Mouse (Mus musculus) midbrain, postnatal 0 days (tissue): ENCODE measurements at regions not wholly inside any gene's neighbourhood (a gene's known extent, or its start where the extent isn't known, plus 50 kb on each side); places are given as distances from the start of the nearest gene placed in this dataset.

Experiments used
- ATAC-seq: fragments of 200-750 bp; cut with Nextera tagmentation; 2 replicates; pipeline ENCODE4 v1.8.0; 2017; ENCODE audit warnings: moderate number of reproducible peaks, mild to moderate bottlenecking, moderate TSS enrichment, moderate library complexity; ENCODE audit not compliant: low FRiP score
- DNase-seq: peaks from one replicate; pipeline ENCODE4 v3.0.0-alpha.2; 2015; ENCODE audit warnings: low spot score
- H3K27ac ChIP-seq: fragments of 300-500 bp; sonication (generic); 2 replicates; pipeline ENCODE4 v1.5.1; 2014; ENCODE audit warnings: low read depth, mild to moderate bottlenecking, low read length, mixed read lengths
- H3K27me3 ChIP-seq: fragments of 300-500 bp; sonication (generic); 2 replicates; pipeline ENCODE4 v1.6.1; 2014; ENCODE audit warnings: low read length, control low read depth, mixed read lengths; ENCODE audit not compliant: insufficient read depth
- H3K36me3 ChIP-seq: fragments of 300-500 bp; sonication (generic); 2 replicates; pipeline ENCODE4 v1.6.1; 2014; ENCODE audit warnings: low read length, control low read depth, mixed read lengths; ENCODE audit not compliant: insufficient read depth
- H3K4me1 ChIP-seq: fragments of 300-500 bp; sonication (generic); 2 replicates; pipeline ENCODE4 v1.6.1; 2014; ENCODE audit warnings: mild to moderate bottlenecking, control low read depth, antibody characterized with exemption, low read length, mixed read lengths; ENCODE audit not compliant: insufficient read depth
- H3K4me2 ChIP-seq: fragments of 300-500 bp; sonication (generic); 2 replicates; pipeline ENCODE4 v1.6.1; 2014; ENCODE audit warnings: low read depth, mild to moderate bottlenecking, low read length, mixed read lengths; ENCODE audit not compliant: poor library complexity, severe bottlenecking
- H3K4me3 ChIP-seq: fragments of 300-500 bp; sonication (generic); 2 replicates; pipeline ENCODE4 v1.5.1; 2014; ENCODE audit warnings: low read depth, mild to moderate bottlenecking, low read length, moderate library complexity
- H3K9ac ChIP-seq: fragments of 300-500 bp; sonication (generic); replicated peaks from 2 replicates; pipeline ENCODE4 v1.6.1; 2014; ENCODE audit warnings: mild to moderate bottlenecking, low read length, moderate library complexity, mixed read lengths; ENCODE audit not compliant: poor library complexity, severe bottlenecking
- H3K9me3 ChIP-seq: fragments of 300-500 bp; sonication (generic); 2 replicates; pipeline ENCODE4 v1.6.1; 2016; ENCODE audit warnings: low read length, control low read depth
- CTCF ChIP-seq: IDR thresholded peaks from 2 replicates; pipeline ENCODE4 v1.5.1; 2016; ENCODE audit warnings: antibody characterized with exemption, mild to moderate bottlenecking
- WGBS: fragments of 180-500 bp; shearing (Covaris S2); extraction: QIAGEN DNeasy Blood & Tissue Kit; methylation state at CpG from one replicate; pipeline ENCODE4 v1.1.7; 2014; 5-methylcytosine and 5-hydroxymethylcytosine counted together

DNA sequence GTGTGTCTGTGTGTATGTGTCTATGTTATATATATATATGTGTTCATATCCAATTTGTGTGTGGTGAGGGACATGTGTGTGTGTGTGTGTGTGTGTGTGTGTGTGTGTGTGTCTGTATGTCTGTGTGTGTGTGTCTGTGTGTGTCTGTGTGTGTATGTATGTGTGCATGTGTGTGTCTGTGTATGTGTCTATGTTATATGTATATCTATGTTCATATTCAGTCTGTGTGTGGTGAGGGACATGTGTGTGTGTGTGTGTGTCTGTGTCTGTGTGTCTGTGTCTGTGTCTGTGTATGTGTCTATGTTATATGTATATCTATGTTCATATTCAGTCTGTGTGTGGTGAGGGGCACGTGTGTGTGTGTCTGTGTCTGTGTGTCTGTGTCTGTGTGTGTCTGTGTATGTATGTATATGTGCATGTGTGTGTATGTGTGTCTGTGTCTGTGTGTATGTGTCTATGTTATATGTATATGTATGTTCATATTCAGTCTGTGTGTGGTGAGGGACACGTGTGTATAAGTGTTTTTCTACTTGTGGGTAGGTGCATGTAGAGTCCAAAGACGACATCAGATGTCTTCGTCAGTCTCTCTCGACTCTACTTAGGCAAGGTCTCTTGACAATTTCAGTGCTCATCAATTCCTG is 370.5 kb upstream of the Slc7a11 start:
- H3K27me3 ChIP-seq, result no peaks in the 10 kb centered on the region
- H3K4me2 ChIP-seq, result no peak overlapping the region
- H3K4me1 ChIP-seq, result no peaks in the 10 kb centered on the region
- H3K9ac ChIP-seq, result no peak overlapping the region
- H3K4me3 ChIP-seq, result no peak overlapping the region
- no peak for TF ChIP-seq CTCF
- 89% methylated on average over 5 of the region's 5 CpGs for WGBS
- DNase-seq, result no peak
- H3K27ac ChIP-seq, result no peak overlapping the region
- ATAC-seq, result peak; percentile 41; the same call in 1 of the 2 replicates
- H3K9me3 ChIP-seq, result no peaks in the 10 kb centered on the region
- H3K36me3 ChIP-seq, result no peaks in the 10 kb centered on the region

DNA sequence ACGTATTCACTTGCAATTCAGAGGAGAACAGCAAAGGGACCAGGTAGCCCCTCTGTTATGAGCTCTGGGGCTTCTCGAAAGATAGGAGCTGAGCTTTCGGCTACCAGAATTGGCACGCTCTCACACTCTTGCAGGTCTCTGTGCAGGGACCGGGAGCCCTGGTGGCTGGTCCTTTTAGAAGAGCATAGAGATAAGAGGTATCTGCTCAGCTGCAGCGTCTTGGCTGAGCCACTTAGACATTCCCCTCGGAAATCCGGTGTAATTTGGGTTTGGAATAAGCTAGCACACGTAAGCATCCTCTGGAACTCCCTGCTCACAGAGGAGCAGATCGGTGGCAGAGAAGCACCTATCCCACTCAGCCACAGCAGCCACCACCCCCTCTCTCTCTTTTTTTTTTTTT is 372.3 kb upstream of the Slc7a11 start:
- TF ChIP-seq CTCF, result no peak
- H3K27ac ChIP-seq, result no peak overlapping the region
- ATAC-seq, result no peak
- no peak overlapping the region for H3K4me3 ChIP-seq
- no peaks in the 10 kb centered on the region for H3K36me3 ChIP-seq
- no peak for DNase-seq
- H3K4me1 ChIP-seq, result no peaks in the 10 kb centered on the region
- no peak overlapping the region for H3K9ac ChIP-seq
- H3K9me3 ChIP-seq, result no peaks in the 10 kb centered on the region
- H3K27me3 ChIP-seq, result no peaks in the 10 kb centered on the region
- 85% methylated on average over 10 of the region's 10 CpGs for WGBS
- no peak overlapping the region for H3K4me2 ChIP-seq

DNA sequence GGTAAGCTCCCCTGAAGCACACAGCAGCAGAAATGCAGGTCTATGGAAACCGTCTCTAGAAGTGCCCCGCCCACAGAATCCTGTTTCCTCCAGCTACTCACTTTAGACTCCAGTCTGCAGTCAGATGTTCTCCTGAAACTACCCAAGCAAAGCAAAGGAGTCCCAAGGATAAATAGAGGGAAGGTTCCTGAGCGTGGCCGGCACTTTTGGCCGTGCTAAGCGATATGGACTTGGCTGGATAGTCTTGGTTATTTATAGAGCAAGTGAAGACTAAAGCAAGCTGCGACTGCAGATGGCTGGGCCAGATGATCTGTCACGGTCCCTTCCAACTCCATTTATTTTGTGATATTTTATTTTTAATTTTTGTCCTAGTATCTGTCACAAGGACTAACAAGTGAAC is 373.1 kb upstream of the Slc7a11 start:
- Histone ChIP-seq H3K27ac (no peak overlapping the region), H3K9me3 (no peaks in the 10 kb centered on the region), H3K9ac (no peak overlapping the region), H3K27me3 (no peaks in the 10 kb centered on the region), H3K36me3 (no peaks in the 10 kb centered on the region), H3K4me3 (no peak overlapping the region), H3K4me1 (no peaks in the 10 kb centered on the region), H3K4me2 (no peak overlapping the region)
- DNase-seq (peak; percentile 19), ATAC-seq (no peak)
- 79% methylated on average over 8 of the region's 8 CpGs for WGBS
- no peak for TF ChIP-seq CTCF

DNA sequence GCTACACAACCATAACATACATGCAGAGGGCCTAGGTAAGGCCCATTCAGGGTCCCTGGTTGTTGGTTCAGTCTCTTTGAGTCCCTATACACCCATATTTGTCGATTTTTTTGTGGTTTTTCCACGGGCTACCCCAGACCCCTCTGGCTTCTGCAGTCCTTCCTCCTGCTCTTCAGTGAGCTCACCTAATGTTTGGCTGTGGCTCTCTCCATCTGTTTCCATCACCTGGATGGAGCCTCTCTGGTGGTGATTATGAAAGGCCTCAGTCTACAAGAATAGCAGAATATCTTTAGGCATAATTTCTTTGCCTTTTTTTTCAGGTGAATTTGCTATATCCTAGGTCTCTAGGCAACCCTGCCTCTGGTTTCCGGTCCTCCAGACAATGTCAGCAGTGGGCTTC is 373.9 kb upstream of the Slc7a11 start:
- Histone ChIP-seq H3K27me3 (no peaks in the 10 kb centered on the region), H3K36me3 (no peaks in the 10 kb centered on the region), H3K4me1 (no peaks in the 10 kb centered on the region), H3K4me3 (no peak overlapping the region), H3K9ac (no peak overlapping the region), H3K4me2 (no peak overlapping the region), H3K9me3 (no peaks in the 10 kb centered on the region), H3K27ac (no peak overlapping the region)
- DNase-seq, result no peak
- 70% methylated on average over 3 of the region's 3 CpGs for WGBS
- no peak for TF ChIP-seq CTCF
- ATAC-seq, result no peak

DNA sequence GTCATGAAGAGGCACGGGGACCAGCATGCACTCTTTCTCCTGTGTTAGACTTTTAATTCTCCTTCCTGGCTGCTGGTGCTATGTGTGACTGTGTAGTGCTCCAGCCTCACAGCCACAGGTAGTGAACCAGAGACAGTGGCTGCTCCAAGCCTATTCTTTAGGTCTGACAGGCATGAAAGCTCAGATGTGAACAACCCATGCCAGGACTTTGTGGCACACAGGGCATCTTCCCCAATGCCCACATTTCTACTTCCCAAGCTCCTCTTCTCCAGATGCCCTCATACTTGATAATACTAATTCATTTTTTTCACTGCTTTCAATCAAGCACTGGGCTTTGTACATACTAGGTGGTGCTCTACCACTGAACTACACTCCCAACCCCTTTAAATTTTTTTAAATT is 377.4 kb upstream of the Slc7a11 start:
- Histone ChIP-seq H3K27ac (no peak overlapping the region), H3K4me1 (no peaks in the 10 kb centered on the region; the same call in 1 of the 2 replicates), H3K4me2 (no peak overlapping the region), H3K9me3 (no peaks in the 10 kb centered on the region), H3K36me3 (no peaks in the 10 kb centered on the region), H3K27me3 (no peaks in the 10 kb centered on the region), H3K9ac (no peak overlapping the region), H3K4me3 (no peak overlapping the region)
- no peak for ATAC-seq
- WGBS, result 80% methylated on average over 1 of the region's 1 CpGs
- DNase-seq, result no peak
- no peak for TF ChIP-seq CTCF

DNA sequence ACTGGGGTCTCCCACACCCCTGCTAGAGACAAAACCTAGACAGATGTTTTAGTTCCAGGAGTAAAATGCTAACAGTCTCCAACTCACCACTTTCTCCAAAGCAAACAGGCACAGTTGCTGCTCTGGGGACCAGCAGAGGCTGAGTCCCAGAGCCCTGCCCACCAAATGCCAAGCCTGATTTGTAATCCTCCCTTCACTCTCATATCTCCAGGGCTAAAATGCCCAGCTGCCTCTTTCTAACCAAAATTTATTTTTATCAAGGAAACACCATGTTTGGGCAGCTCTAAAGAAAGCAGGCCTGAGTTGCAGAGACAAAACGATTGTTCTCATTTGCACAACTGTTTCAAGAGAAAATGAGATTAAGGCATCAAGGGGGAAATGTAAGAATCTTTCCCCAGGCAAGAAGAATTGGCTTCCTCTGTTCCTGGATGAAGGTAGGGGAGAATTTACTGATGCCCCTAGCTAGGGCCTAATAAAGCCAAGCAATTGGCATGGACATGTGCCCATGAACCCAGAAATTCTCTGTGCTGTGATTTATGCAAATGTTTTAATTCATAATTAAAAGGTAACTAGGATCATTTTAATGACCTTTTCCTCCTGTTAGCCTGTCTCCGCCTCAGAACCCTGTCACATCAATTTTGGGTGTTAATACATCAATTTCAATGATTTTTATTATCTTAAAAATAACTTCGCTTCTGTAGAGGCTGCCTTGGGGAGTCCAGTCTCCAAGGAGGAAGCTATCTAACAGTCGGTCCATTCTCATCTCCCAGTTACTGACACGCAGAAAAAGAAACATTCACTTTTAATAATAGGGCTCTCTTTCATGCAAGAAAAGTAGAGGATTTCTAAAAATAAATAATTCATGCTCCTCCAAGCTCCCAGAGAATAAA is 382.4 kb upstream of the Slc7a11 start:
- no peaks in the 10 kb centered on the region for H3K27me3 ChIP-seq
- WGBS, result 22% methylated on average over 5 of the region's 5 CpGs

More for the DNA sequence above, 382.4 kb upstream of the Slc7a11 start:
- ATAC-seq (no peak), DNase-seq (peak; percentile 4)
- H3K4me2 ChIP-seq, result no peak overlapping the region
- H3K4me1 ChIP-seq, result no peaks in the 10 kb centered on the region; the same call in 1 of the 2 replicates
- H3K36me3 ChIP-seq, result no peaks in the 10 kb centered on the region
- H3K4me3 ChIP-seq, result no peak overlapping the region
- no peak for TF ChIP-seq CTCF
- H3K27ac ChIP-seq, result 0 out of 2 replicates have a peak overlapping the region, but pooled peaks have one; percentile 14
- no peaks in the 10 kb centered on the region for H3K9me3 ChIP-seq
- no peak overlapping the region for H3K9ac ChIP-seq
